In genomic region chr3:153863816-153864215, GRCm38 (mm10) we compare ENCODE assay signal across 23 mouse cellular contexts. TPM values are rescaled to one million over a fixed set of nuclear protein-coding genes. Genes with fewer than 3 reads are reported as not detected.
DNase-seq lines count a peak whose midpoint lies in the region; ATAC-seq lines count a peak whose summit lies in the region.
"Had no signal": no experiment of that assay in that cellular context is flagged by ENCODE, and none has a peak within 500 bp of the region (broad histone marks: within the 10 kb centered on the region; RNA-seq: fewer than 3 reads in every experiment).

No protein-coding gene starts in this region.

- 87% methylated on average over 2 of the region's 2 CpGs for WGBS in forebrain, embryonic 12.5 days

- no peaks in the 10 kb centered on the region for H3K9me3 ChIP-seq in forebrain, embryonic 12.5 days
- H3K9me3 ChIP-seq: embryonic facial prominence, embryonic 10.5 days; heart, embryonic 10.5 days; hindbrain, embryonic 13.5 days had no signal

- peak; percentile 34 for DNase-seq in 416B (ENCODE audit: low read depth)
- DNase-seq in CD4-positive helper T cell, adult 2 months (ENCODE audit: low read depth, low spot score): peak; percentile 22
- no peak for DNase-seq in cerebellum, postnatal 25 days
- DNase-seq: adrenal gland, postnatal 10 days; B cell, adult 2 months; cerebellum, adult 11 months; cerebellum, adult 8-10 months; cerebellum, postnatal 14 days; gastrocnemius, postnatal 36 days; heart, adult 18-20 months; heart, postnatal 10 days; heart, postnatal 4 days had no signal

- no peak overlapping the region for H3K27ac ChIP-seq in forebrain, embryonic 12.5 days
- H3K27ac ChIP-seq: embryonic facial prominence, embryonic 10.5 days; heart, embryonic 10.5 days; hindbrain, embryonic 13.5 days had no signal

- no peaks in the 10 kb centered on the region for H3K27me3 ChIP-seq in forebrain, embryonic 12.5 days
- H3K27me3 ChIP-seq: hindbrain, embryonic 13.5 days had no signal

- H3K9ac ChIP-seq in forebrain, embryonic 12.5 days: no peak overlapping the region
- H3K9ac ChIP-seq: hindbrain, embryonic 13.5 days had no signal

- H3K4me3 ChIP-seq in forebrain, embryonic 12.5 days (replicated peaks): no peak overlapping the region
- H3K4me3 ChIP-seq: embryonic facial prominence, embryonic 10.5 days; heart, embryonic 10.5 days; hindbrain, embryonic 13.5 days had no signal

- no peak overlapping the region for H3K4me2 ChIP-seq in forebrain, embryonic 12.5 days
- H3K4me2 ChIP-seq: hindbrain, embryonic 13.5 days had no signal

- ATAC-seq in granulocyte monocyte progenitor cell, adult 5-6 weeks (replicated peaks; ENCODE audit: poor library complexity, severe bottlenecking): 0 out of 2 replicates have a peak, but pooled peaks have one; percentile 38
- peak; percentile 60 for ATAC-seq in megakaryocyte progenitor cell, adult 5-6 weeks (replicated peaks; ENCODE audit: poor library complexity)
- ATAC-seq in frontal cortex, adult (ENCODE audit: low TSS enrichment): no peak
- no peak for ATAC-seq in forebrain, embryonic 12.5 days (ENCODE audit: low FRiP score)
- ATAC-seq: forebrain, embryonic 14.5 days; intestine, embryonic 16.5 days had no signal

- no peaks in the 10 kb centered on the region for H3K36me3 ChIP-seq in forebrain, embryonic 12.5 days (replicated peaks)
- H3K36me3 ChIP-seq: embryonic facial prominence, embryonic 10.5 days; heart, embryonic 10.5 days; hindbrain, embryonic 13.5 days had no signal

- H3K4me1 ChIP-seq in forebrain, embryonic 12.5 days: no peaks in the 10 kb centered on the region
- H3K4me1 ChIP-seq: embryonic facial prominence, embryonic 10.5 days; heart, embryonic 10.5 days had no signal

RNA-seq across cellular contexts. Expression of gene Asb17, which starts 19.8 kb away (rescaled TPM):
- total RNA-seq in granulocyte monocyte progenitor cell, adult 5-6 weeks (2014; fragmentation: Nextera tagmentation): not detected in 2 replicates
- total RNA-seq in granulocyte monocyte progenitor cell, adult 5-6 weeks (2017): not detected in 2 replicates
- 0.51 and 0.64 TPM in 2 replicates for total RNA-seq in megakaryocyte progenitor cell, adult 5-6 weeks (2015)
- 1.2 and 1.8 TPM in 2 replicates for total RNA-seq in megakaryocyte progenitor cell, adult 5-6 weeks (2017)
- polyA plus RNA-seq in forebrain, embryonic 12.5 days (2016; fragmentation: Nextera tagmentation; extraction: Ambion mirVana): 0.13 TPM in 1 of 2 replicates, not detected in the other
- total RNA-seq: adrenal gland, postnatal 10 days; adrenal gland, postnatal 4 days; ES-E14; gastrocnemius, postnatal 36 days; heart, adult 18-20 months; heart, postnatal 10 days; heart, postnatal 4 days had no signal
- polyA plus RNA-seq: forebrain, embryonic 14.5 days had no signal

RNA-seq across cellular contexts. Expression of gene Msh4, which starts 42.1 kb away (rescaled TPM):
- total RNA-seq in granulocyte monocyte progenitor cell, adult 5-6 weeks (2014; fragmentation: Nextera tagmentation): not detected in 2 replicates
- total RNA-seq in granulocyte monocyte progenitor cell, adult 5-6 weeks (2017): not detected in 2 replicates
- not detected in 2 replicates for total RNA-seq in megakaryocyte progenitor cell, adult 5-6 weeks (2015)
- 0.25 TPM in 1 of 2 replicates, not detected in the other for total RNA-seq in megakaryocyte progenitor cell, adult 5-6 weeks (2017)
- 0.15 and 0.22 TPM in 2 replicates for polyA plus RNA-seq in forebrain, embryonic 12.5 days (2016; fragmentation: Nextera tagmentation; extraction: Ambion mirVana)
- total RNA-seq: gastrocnemius, postnatal 36 days had no signal

RNA-seq across cellular contexts. Expression of gene Rabggtb, which starts 49.0 kb away (rescaled TPM):
- 97.2 and 123 TPM in 2 replicates for total RNA-seq in granulocyte monocyte progenitor cell, adult 5-6 weeks (2014; fragmentation: Nextera tagmentation)
- total RNA-seq in granulocyte monocyte progenitor cell, adult 5-6 weeks (2017): 118 and 137 TPM in 2 replicates
- total RNA-seq in megakaryocyte progenitor cell, adult 5-6 weeks (2015): 121 and 132 TPM in 2 replicates
- 129 and 171 TPM in 2 replicates for total RNA-seq in megakaryocyte progenitor cell, adult 5-6 weeks (2017)
- 43.1 and 45.8 TPM in 2 replicates for polyA plus RNA-seq in forebrain, embryonic 12.5 days (2016; fragmentation: Nextera tagmentation; extraction: Ambion mirVana)

Comparison
In these comparisons a context has a peak if more than half of its experiments do, and no peak if none do; other contexts are left out.
1. DNase-seq: peak in 416B (single experiment) and CD4-positive helper T cell, adult 2 months (single experiment); none in cerebellum, postnatal 25 days (0 of 2).
2. ATAC-seq: peak in granulocyte monocyte progenitor cell, adult 5-6 weeks (single experiment) and megakaryocyte progenitor cell, adult 5-6 weeks (single experiment); none in frontal cortex, adult (single experiment) and forebrain, embryonic 12.5 days (single experiment).